Mouse (Mus musculus) liver, embryonic 11.5 days (tissue): ENCODE data around the gene Znrf2. TPM values are rescaled to one million over a fixed set of nuclear protein-coding genes. Genes with fewer than 3 reads are reported as not detected.
A peak's percentile ranks its signal among the peaks of the same experiment; 100 is the strongest.

Experiments
- ATAC-seq: fragments of 200-750 bp; cut with Nextera tagmentation; replicated peaks from 2 replicates; pipeline ENCODE4 v1.8.0; 2017; ENCODE audit warnings: moderate number of reproducible peaks, mild to moderate bottlenecking, moderate TSS enrichment, moderate library complexity; ENCODE audit not compliant: low FRiP score
- DNase-seq: peaks from one replicate; pipeline ENCODE4 v3.0.0-alpha.2; 2017; ENCODE audit warnings: low spot score
- H3K27ac ChIP-seq: fragments of 300-500 bp; sonication (generic); 2 replicates; pipeline ENCODE4 v1.5.1; 2014; ENCODE audit warnings: mild to moderate bottlenecking, low read depth, low read length, control low read depth
- H3K27me3 ChIP-seq: fragments of 300-500 bp; sonication (generic); replicated peaks from 2 replicates; pipeline ENCODE4 v1.6.1; 2014; ENCODE audit warnings: low read length, mixed read lengths; ENCODE audit not compliant: control insufficient read depth, insufficient read depth
- H3K36me3 ChIP-seq: fragments of 300-500 bp; sonication (generic); 2 replicates; pipeline ENCODE4 v1.6.1; 2014; ENCODE audit warnings: mild to moderate bottlenecking, low read length, moderate library complexity, mixed read lengths; ENCODE audit not compliant: control insufficient read depth, insufficient read depth
- H3K4me1 ChIP-seq: fragments of 300-500 bp; sonication (generic); replicated peaks from 2 replicates; pipeline ENCODE4 v1.6.1; 2014; ENCODE audit warnings: low read length, mixed read lengths; ENCODE audit not compliant: control insufficient read depth, insufficient read depth
- H3K4me2 ChIP-seq: fragments of 300-500 bp; sonication (generic); 2 replicates; pipeline ENCODE4 v1.6.1; 2014; ENCODE audit warnings: mild to moderate bottlenecking, control low read depth, moderate library complexity
- H3K4me3 ChIP-seq: fragments of 300-500 bp; sonication (generic); 2 replicates; pipeline ENCODE4 v1.5.1; 2014; ENCODE audit warnings: low read depth, low read length, control low read depth
- H3K9ac ChIP-seq: fragments of 300-500 bp; sonication (generic); 2 replicates; pipeline ENCODE4 v1.6.1; 2014; ENCODE audit warnings: low read depth, low read length, control low read depth
- H3K9me3 ChIP-seq: fragments of 300-500 bp; sonication (generic); 2 replicates; pipeline ENCODE4 v1.6.1; 2016; ENCODE audit warnings: low read length, inconsistent platforms, mixed read lengths; ENCODE audit not compliant: control insufficient read depth
- WGBS: fragments of 180-500 bp; shearing (Covaris S2); extraction: QIAGEN DNeasy Blood & Tissue Kit; methylation state at CpG from one replicate; pipeline ENCODE4 v1.1.7; 2014; 5-methylcytosine and 5-hydroxymethylcytosine counted together
- polyA plus RNA-seq: library from polyadenylated mRNA; unstranded; fragments of >200 nt; fragmentation: Nextera tagmentation; extraction: Ambion mirVana; gene quantifications from 2 replicates; pipeline ENCODE4 v1.2.1, GENCODE M21; 2014

The Znrf2 gene
- polyA plus RNA-seq, result 3.9 and 4.1 TPM in 2 replicates

DNA sequence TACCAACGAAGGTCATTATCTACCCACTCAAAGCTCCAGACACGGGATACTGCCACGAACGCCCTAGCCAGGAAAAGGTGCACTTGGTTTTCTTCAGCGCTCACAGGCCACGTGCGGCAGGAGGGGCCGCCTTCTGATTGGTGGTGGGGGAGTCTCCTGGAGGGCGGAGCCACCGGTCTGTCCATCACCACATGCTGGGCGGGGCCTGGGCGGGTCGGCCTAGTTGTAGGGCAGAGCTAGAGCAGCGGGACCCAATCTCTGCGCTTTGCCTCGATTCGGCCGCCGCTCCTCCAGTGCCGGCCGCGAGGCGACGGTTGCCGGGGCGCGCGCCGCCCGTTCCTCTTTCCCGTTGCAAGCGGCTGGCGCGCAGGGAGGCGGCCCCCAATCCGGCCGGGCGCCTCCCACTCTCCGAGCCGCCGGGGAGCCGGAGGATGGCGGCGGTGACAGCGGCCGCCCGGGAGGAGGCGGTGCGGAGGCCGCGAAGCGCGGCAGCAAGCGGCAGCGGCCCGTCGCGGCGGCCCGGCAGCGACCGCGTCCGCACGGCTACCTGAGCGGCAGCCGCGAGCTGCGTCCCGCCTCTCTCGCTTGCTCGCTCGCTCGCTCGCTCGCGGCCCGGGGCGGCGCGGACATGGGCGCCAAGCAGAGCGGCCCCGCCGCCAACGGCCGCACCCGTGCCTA lies at the start of gene Znrf2:
Gene Znrf2, plus strand, starts transcription at position 529 of the 678 bp plus-strand sequence.
- Histone ChIP-seq H3K4me2 (peak within 1 kb of the TSS; percentile 74), H3K4me3 (peak within 1 kb of the TSS; percentile 73), H3K27ac (peak within 1 kb of the TSS; percentile 98), H3K9me3 (no peaks in the 10 kb centered on the region), H3K36me3 (no peaks in the 10 kb centered on the region), H3K27me3 (no peaks in the 10 kb centered on the region), H3K9ac (peak within 1 kb of the TSS; percentile 95), H3K4me1 (peaks cover 20% of the 10 kb centered on the region)
- DNase-seq (peak; percentile 95), ATAC-seq (peak; percentile 99)
- under 1% methylated on average over 78 of the region's 88 CpGs for WGBS

DNA sequence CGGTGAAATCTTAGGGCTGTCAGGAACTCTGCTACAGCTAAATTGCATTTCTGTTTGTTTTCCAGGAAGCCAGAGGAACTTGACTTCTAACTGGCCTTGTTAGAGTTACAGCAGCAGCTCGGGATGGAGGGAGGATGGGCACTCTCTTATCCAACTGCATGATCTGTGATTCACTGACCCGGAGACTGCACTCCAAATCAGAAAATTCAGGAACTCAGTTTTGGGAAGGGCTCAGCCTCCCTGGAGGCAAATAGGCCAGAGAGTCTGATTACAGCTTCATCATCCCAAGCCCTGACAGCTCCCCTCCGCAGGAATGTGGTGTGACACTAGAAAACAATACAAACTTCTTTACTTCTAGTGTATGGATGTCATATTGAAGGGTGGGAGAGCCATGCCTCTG lies 49.0 kb upstream of the Znrf2 start:
- no peak for DNase-seq
- no peak for ATAC-seq
- 44% methylated on average over 4 of the region's 4 CpGs for WGBS
- Histone ChIP-seq H3K4me1 (no peaks in the 10 kb centered on the region), H3K27me3 (no peaks in the 10 kb centered on the region), H3K36me3 (no peaks in the 10 kb centered on the region), H3K4me2 (no peak overlapping the region), H3K9me3 (no peaks in the 10 kb centered on the region), H3K27ac (no peak overlapping the region), H3K9ac (no peak overlapping the region), H3K4me3 (no peak overlapping the region)

DNA sequence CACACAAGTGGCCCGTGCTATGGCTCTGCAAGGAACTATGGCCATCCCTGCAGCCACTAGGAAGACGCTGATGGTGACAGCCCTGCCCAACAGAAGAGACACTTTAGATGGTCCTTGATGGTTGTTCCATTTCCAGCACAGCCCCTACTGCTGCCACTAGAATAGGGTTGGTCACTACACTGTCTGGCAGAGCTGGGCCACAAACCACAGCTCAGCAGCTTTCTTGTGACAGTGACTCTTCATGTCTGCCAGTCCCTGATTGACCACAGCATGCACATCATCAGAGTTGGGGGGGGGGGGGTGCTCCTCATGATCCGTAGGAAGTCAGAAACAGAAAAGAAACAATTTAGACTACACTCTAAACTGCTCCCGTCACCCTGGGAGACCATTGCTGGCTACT lies 46.0 kb upstream of the Znrf2 start:
- Histone ChIP-seq H3K4me2 (no peak overlapping the region), H3K27me3 (no peaks in the 10 kb centered on the region), H3K9ac (no peak overlapping the region), H3K4me1 (no peaks in the 10 kb centered on the region), H3K4me3 (no peak overlapping the region), H3K9me3 (no peaks in the 10 kb centered on the region), H3K36me3 (no peaks in the 10 kb centered on the region), H3K27ac (no peak overlapping the region)
- ATAC-seq (no peak), DNase-seq (no peak)
- 70% methylated on average over 4 of the region's 4 CpGs for WGBS

DNA sequence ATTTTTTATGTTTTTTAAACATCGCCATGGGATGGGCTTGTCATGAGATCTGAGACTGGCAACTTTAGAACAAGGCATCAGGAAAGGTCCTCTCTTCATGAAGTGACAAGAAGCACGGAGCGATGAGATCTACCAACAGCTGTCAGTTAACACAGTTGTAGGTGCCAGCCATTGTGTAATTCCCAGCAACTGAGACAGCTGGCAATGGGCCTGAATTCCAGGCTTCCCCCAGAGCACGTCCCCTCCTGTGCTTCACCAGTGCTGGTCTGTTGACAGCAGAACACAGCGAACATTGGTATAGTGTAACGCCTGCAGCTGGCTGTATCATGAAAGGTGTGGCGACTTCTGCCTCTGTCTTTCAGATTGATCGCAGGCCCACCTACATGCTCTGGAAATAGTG lies 45.5 kb upstream of the Znrf2 start:
- H3K27ac ChIP-seq, result no peak overlapping the region
- ATAC-seq (no peak), DNase-seq (no peak)
- no peak overlapping the region for H3K9ac ChIP-seq
- H3K27me3 ChIP-seq, result no peaks in the 10 kb centered on the region
- H3K4me2 ChIP-seq, result no peak overlapping the region
- H3K36me3 ChIP-seq, result no peaks in the 10 kb centered on the region
- H3K9me3 ChIP-seq, result no peaks in the 10 kb centered on the region
- 89% methylated on average over 8 of the region's 8 CpGs for WGBS
- H3K4me1 ChIP-seq, result no peaks in the 10 kb centered on the region
- no peak overlapping the region for H3K4me3 ChIP-seq

DNA sequence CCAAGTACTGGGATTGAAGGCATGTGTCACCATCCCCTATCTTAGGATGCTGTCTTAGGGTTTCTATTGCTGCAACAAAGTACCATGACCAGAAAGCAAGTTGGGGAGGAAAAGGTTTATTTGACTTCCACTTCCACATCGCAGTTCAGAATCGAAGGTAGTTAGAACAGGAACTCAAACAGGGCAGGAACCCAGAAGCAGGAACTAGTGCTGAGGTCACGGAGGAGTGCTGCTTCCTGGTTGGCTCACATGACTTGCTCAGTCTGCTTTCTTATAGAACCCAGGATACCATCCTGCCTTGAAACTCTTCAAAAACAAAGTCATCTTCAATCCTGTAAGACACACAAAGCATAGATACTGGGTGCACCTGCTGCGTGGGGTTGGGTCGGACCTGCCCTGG lies 44.6 kb upstream of the Znrf2 start:
- Histone ChIP-seq H3K9me3 (no peaks in the 10 kb centered on the region), H3K27ac (no peak overlapping the region), H3K36me3 (no peaks in the 10 kb centered on the region), H3K4me1 (peaks cover 4% of the 10 kb centered on the region; the same call in 1 of the 2 replicates), H3K9ac (no peak overlapping the region), H3K27me3 (no peaks in the 10 kb centered on the region), H3K4me2 (no peak overlapping the region), H3K4me3 (no peak overlapping the region)
- no peak for DNase-seq
- WGBS, result 90% methylated on average over 5 of the region's 5 CpGs
- no peak for ATAC-seq

DNA sequence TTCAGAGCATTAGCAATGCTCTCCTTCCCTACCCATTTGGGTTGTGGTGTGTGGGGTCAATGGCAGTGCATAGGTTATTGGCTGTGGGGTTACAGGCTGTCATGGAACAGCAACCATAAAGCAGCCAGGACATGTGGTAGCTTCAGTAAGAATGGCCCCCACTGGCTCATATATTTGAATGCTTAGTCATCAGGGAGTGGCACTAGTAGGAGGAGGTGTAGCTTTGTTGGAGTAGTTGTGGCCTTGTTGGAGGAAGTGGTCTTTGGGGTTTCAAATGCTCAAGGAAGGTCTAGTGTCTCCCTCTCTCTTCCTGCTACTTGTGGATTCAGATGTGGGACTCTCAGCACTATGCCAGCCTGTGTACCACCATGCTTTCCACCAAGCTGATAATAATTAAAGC lies 41.0 kb upstream of the Znrf2 start:
- no peaks in the 10 kb centered on the region for H3K9me3 ChIP-seq
- H3K4me1 ChIP-seq, result peaks cover 4% of the 10 kb centered on the region; the same call in 1 of the 2 replicates
- peak; percentile 54; the same call in 1 of the 2 replicates for ATAC-seq
- DNase-seq, result no peak
- H3K27me3 ChIP-seq, result no peaks in the 10 kb centered on the region
- H3K36me3 ChIP-seq, result no peaks in the 10 kb centered on the region
- H3K4me2 ChIP-seq, result no peak overlapping the region
- no peak overlapping the region for H3K27ac ChIP-seq
- no peak overlapping the region for H3K9ac ChIP-seq
- H3K4me3 ChIP-seq, result no peak overlapping the region

DNA sequence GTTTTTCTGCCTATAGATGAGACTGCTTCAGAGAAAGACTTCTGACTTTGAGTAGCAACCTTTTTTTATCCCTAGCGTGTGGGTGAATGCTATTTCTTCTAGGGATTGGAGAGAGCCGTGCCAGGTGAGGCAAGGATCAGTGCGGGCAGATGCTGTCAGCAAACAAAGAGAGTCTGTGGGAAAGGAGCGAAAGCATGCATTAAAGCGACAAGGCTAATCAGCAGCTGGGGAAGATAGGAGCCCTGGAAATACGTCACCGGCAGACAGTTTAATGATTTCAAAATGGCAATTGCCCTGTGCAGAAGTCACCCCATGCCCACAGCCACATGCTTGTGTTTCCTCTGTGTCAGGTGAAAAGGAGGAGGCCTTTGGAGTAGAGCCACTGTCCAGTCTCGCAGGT lies 39.1 kb upstream of the Znrf2 start:
- Histone ChIP-seq H3K9ac (no peak overlapping the region), H3K4me1 (peaks cover 4% of the 10 kb centered on the region; the same call in 1 of the 2 replicates), H3K36me3 (no peaks in the 10 kb centered on the region), H3K27me3 (no peaks in the 10 kb centered on the region), H3K9me3 (no peaks in the 10 kb centered on the region), H3K27ac (no peak overlapping the region), H3K4me3 (no peak overlapping the region), H3K4me2 (no peak overlapping the region)
- 47% methylated on average over 8 of the region's 8 CpGs for WGBS
- ATAC-seq, result no peak
- DNase-seq, result no peak

DNA sequence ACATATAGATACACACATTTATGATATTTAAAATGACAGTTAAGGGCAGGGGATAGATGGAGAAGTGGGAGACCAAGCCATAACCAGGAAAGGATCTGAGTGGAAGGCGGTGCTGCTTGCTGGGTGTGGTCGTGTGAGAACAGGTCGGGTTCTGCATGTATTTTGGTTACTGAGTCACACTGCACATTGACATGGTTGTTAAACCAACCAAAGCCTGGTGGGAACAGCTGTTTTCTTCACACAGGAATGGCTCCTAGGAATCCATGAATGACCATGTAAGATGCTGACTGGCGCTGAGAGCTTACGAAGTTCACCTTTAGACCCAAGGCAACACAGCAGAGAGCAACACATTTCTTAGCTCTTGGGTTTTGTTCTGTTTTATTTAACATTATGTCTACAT lies 36.7 kb upstream of the Znrf2 start:
- WGBS, result 75% methylated on average over 5 of the region's 5 CpGs
- ATAC-seq (no peak), DNase-seq (no peak)
- Histone ChIP-seq H3K4me2 (no peak overlapping the region), H3K9ac (no peak overlapping the region), H3K4me3 (no peak overlapping the region), H3K27ac (no peak overlapping the region), H3K4me1 (peaks cover 4% of the 10 kb centered on the region; the same call in 1 of the 2 replicates), H3K27me3 (no peaks in the 10 kb centered on the region), H3K9me3 (no peaks in the 10 kb centered on the region), H3K36me3 (no peaks in the 10 kb centered on the region)

DNA sequence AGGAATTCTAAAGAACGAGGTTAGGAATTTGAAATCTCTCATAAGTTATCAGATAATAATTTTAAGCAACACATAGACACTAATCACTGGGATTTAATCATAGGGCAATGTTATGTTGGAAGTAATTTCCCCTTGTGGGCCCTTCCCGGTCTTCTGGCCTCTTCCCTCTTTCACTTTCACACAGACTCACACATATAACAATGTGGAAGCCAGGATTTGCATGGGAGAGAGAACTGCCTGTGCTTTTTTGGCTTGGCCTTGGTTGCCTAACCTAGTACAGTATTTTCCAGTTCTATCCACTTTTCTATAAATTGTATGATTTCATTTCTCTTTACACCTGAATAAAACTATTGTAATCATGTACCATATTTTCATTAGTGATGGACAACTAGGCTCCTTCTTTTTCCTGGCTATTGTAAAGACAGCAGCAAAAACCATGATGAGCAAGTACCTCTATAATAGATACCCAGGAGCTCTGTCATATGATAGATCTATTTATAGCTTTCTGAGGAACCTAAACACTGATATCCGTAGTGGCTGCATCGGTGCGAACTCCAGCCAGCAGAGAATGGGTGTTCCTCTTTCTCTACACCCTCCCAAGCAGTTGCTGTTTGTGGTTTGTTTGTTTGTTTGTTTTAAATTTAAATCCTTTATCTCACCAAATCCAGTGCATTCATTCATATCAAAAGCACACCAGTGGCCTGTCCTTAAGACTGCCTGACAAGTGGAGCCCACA lies 36.0 kb upstream of the Znrf2 start:
- Histone ChIP-seq H3K4me2 (no peak overlapping the region), H3K9me3 (no peaks in the 10 kb centered on the region), H3K27ac (no peak overlapping the region), H3K36me3 (no peaks in the 10 kb centered on the region), H3K27me3 (no peaks in the 10 kb centered on the region), H3K9ac (no peak overlapping the region), H3K4me3 (no peak overlapping the region), H3K4me1 (peaks cover 4% of the 10 kb centered on the region; the same call in 1 of the 2 replicates)
- DNase-seq (no peak), ATAC-seq (no peak)
- WGBS, result 53% methylated on average over 5 of the region's 5 CpGs
